Mouse (Mus musculus) limb, embryonic 11.5 days (tissue): ENCODE data around the gene Ifnz. TPM values are rescaled to one million over a fixed set of nuclear protein-coding genes. Genes with fewer than 3 reads are reported as not detected.
"Not testable (repeated sequence)": the region's sequence is repeated elsewhere in the genome, so short reads cannot be mapped to it uniquely, and the experiment has no call there.

Source experiments
- ATAC-seq: fragments of 200-750 bp; cut with Nextera tagmentation; 2 replicates; pipeline ENCODE4 v1.8.0; 2017; ENCODE audit warnings: low read depth; ENCODE audit not compliant: insufficient number of reproducible peaks, low FRiP score, low TSS enrichment
- DNase-seq: peaks from one replicate; pipeline ENCODE4 v3.0.0-alpha.2; 2015; ENCODE audit warnings: low spot score
- H3K27ac ChIP-seq: fragments of 300-500 bp; sonication (generic); replicated peaks from 2 replicates; pipeline ENCODE4 v1.5.1; 2014; ENCODE audit warnings: low read depth, mild to moderate bottlenecking, low read length
- H3K27me3 ChIP-seq: fragments of 300-500 bp; sonication (generic); 2 replicates; pipeline ENCODE4 v1.6.1; 2014; ENCODE audit warnings: mild to moderate bottlenecking, low read length, mixed read lengths; ENCODE audit not compliant: control insufficient read depth, insufficient read depth
- H3K36me3 ChIP-seq: fragments of 300-500 bp; sonication (generic); 2 replicates; pipeline ENCODE4 v1.6.1; 2014; ENCODE audit warnings: mild to moderate bottlenecking, low read length, moderate library complexity, mixed read lengths; ENCODE audit not compliant: control insufficient read depth, insufficient read depth
- H3K4me1 ChIP-seq: fragments of 300-500 bp; sonication (generic); 2 replicates; pipeline ENCODE4 v1.6.1; 2014; ENCODE audit warnings: low read length, mixed read lengths; ENCODE audit not compliant: control insufficient read depth, insufficient read depth
- H3K4me2 ChIP-seq: fragments of 300-500 bp; sonication (generic); 2 replicates; pipeline ENCODE4 v1.6.1; 2014; ENCODE audit warnings: low read depth, mild to moderate bottlenecking, moderate library complexity; ENCODE audit not compliant: severe bottlenecking
- H3K4me3 ChIP-seq: fragments of 300-500 bp; sonication (generic); 2 replicates; pipeline ENCODE4 v1.5.1; 2014; ENCODE audit warnings: low read depth, low read length
- H3K9ac ChIP-seq: fragments of 300-500 bp; sonication (generic); 2 replicates; pipeline ENCODE4 v1.6.1; 2014; ENCODE audit warnings: mild to moderate bottlenecking, low read length
- H3K9me3 ChIP-seq: fragments of 300-500 bp; sonication (generic); 2 replicates; pipeline ENCODE4 v1.6.1; 2016; ENCODE audit warnings: low read length; ENCODE audit not compliant: control insufficient read depth
- WGBS: fragments of 180-500 bp; shearing (Covaris S2); extraction: QIAGEN DNeasy Blood & Tissue Kit; methylation state at CpG from one replicate; pipeline ENCODE4 v1.1.7; 2014; 5-methylcytosine and 5-hydroxymethylcytosine counted together
- polyA plus RNA-seq: library from polyadenylated mRNA; unstranded; fragments of >200 nt; fragmentation: Nextera tagmentation; extraction: Ambion mirVana; gene quantifications from 2 replicates; pipeline ENCODE4 v1.2.1, GENCODE M21; 2014

The Ifnz gene
- polyA plus RNA-seq, 1 experiment from 2014 or later, result not detected

DNA sequence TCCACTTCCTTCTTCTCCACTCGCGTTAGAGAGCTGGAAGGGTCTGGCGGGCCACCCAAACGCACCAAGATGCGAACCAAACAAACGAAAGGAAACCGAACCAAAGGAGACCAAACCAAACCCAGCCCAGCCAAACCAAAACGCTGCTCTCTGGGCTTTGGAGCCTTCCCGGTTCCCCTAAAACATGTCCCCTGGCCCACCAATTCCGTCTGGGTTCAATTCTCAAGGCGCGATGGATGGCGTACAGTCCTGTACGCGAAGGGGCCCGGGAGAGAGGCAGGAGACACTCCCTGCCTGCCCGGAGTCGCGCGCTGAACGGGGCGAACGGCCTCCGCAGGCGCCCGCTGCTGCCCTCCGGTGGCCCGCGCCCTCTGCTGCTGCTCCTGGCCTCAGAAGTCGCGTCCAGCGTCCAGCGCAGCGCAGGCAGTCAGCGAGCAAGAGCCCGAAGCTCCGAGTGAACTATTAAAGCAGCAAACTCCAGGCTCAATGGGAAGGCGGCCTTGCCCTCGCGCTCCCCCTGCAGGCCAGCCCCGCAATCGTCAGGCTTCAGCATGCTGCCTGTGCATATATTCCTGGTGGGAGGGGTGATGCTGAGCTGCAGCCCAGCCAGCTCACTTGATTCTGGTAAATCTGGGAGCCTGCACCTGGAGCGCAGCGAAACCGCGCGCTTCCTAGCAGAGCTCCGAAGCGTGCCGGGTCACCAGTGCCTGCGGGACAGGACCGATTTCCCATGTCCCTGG lies 12.2 kb downstream of the Ifnz start, which contains the start of gene Gm13275:
Gm13275 (plus strand) TSS at position 552 of the 740 bp plus-strand sequence.
- H3K27me3 ChIP-seq, H3K9me3 ChIP-seq, H3K36me3 ChIP-seq, H3K4me3 ChIP-seq, H3K4me2 ChIP-seq, ATAC-seq, DNase-seq, H3K27ac ChIP-seq, H3K4me1 ChIP-seq, H3K9ac ChIP-seq: not testable (repeated sequence)
- WGBS, result 0% methylated on average over 6 of the region's 52 CpGs

DNA sequence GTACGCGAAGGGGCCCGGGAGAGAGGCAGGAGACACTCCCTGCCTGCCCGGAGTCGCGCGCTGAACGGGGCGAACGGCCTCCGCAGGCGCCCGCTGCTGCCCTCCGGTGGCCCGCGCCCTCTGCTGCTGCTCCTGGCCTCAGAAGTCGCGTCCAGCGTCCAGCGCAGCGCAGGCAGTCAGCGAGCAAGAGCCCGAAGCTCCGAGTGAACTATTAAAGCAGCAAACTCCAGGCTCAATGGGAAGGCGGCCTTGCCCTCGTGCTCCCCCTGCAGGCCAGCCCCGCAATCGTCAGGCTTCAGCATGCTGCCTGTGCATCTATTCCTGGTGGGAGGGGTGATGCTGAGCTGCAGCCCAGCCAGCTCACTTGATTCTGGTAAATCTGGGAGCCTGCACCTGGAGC lies 15.2 kb downstream of the Ifnz start, which contains the start of gene Gm13279:
Gm13279 (plus strand) TSS at position 301 of the 400 bp plus-strand sequence.
- H3K9ac ChIP-seq, H3K4me2 ChIP-seq, H3K36me3 ChIP-seq, H3K4me1 ChIP-seq, H3K27me3 ChIP-seq, H3K4me3 ChIP-seq, H3K9me3 ChIP-seq, DNase-seq, H3K27ac ChIP-seq, ATAC-seq: not testable (repeated sequence)
- no CpG with 5 or more reads among the region's 28 CpGs for WGBS

GRCm38 (mm10) chr4:88799365-88799764 lies 17.4 kb downstream of the Ifnz start, which contains the start of gene Gm13285:
Gm13285 (plus strand) TSS chr4:88799665.
- not testable (repeated sequence) for H3K27ac ChIP-seq, H3K4me2 ChIP-seq, H3K27me3 ChIP-seq, ATAC-seq, H3K36me3 ChIP-seq, H3K4me1 ChIP-seq, DNase-seq, H3K9ac ChIP-seq, H3K9me3 ChIP-seq, H3K4me3 ChIP-seq
- 21% methylated on average over 3 of the region's 7 CpGs for WGBS

DNA sequence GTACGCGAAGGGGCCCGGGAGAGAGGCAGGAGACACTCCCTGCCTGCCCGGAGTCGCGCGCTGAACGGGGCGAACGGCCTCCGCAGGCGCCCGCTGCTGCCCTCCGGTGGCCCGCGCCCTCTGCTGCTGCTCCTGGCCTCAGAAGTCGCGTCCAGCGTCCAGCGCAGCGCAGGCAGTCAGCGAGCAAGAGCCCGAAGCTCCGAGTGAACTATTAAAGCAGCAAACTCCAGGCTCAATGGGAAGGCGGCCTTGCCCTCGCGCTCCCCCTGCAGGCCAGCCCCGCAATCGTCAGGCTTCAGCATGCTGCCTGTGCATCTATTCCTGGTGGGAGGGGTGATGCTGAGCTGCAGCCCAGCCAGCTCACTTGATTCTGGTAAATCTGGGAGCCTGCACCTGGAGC lies 21.0 kb downstream of the Ifnz start, which contains the start of gene Gm13287:
Gm13287 (plus strand) TSS at position 301 of the 400 bp plus-strand sequence.
- not testable (repeated sequence) for ATAC-seq, H3K36me3 ChIP-seq, H3K27me3 ChIP-seq, H3K9me3 ChIP-seq, H3K27ac ChIP-seq, H3K4me1 ChIP-seq, H3K9ac ChIP-seq, DNase-seq, H3K4me3 ChIP-seq, H3K4me2 ChIP-seq
- no CpG with 5 or more reads among the region's 29 CpGs for WGBS

- H3K36me3 ChIP-seq, H3K27ac ChIP-seq, ATAC-seq, H3K4me2 ChIP-seq, DNase-seq, H3K9me3 ChIP-seq, H3K27me3 ChIP-seq, H3K4me3 ChIP-seq, H3K4me1 ChIP-seq, H3K9ac ChIP-seq: not testable (repeated sequence)
- no CpG with 5 or more reads among the region's 8 CpGs for WGBS
Measured at GRCm38 (mm10) chr4:88805231-88805630, 23.3 kb downstream of the Ifnz start, which contains the start of gene Gm13288. Gm13288 (plus strand) TSS chr4:88805531.

DNA sequence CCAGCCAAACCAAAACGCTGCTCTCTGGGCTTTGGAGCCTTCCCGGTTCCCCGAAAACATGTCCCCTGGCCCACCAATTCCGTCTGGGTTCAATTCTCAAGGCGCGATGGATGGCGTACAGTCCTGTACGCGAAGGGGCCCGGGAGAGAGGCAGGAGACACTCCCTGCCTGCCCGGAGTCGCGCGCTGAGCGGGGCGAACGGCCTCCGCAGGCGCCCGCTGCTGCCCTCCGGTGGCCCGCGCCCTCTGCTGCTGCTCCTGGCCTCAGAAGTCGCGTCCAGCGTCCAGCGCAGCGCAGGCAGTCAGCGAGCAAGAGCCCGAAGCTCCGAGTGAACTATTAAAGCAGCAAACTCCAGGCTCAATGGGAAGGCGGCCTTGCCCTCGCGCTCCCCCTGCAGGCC lies 23.8 kb downstream of the Ifnz start:
- WGBS, result no CpG with 5 or more reads among the region's 34 CpGs

GRCm38 (mm10) chr4:88815928-88816327 lies 34.0 kb downstream of the Ifnz start, which contains the start of gene Ifna7:
Ifna7 (plus strand) TSS chr4:88816228.
- H3K4me2 ChIP-seq, result no peak within 1 kb of the TSS
- 64% methylated on average over 3 of the region's 3 CpGs for WGBS
- H3K9ac ChIP-seq, result no peak within 1 kb of the TSS
- no peak within 1 kb of the TSS for H3K27ac ChIP-seq
- H3K4me1 ChIP-seq, result no peaks in the 10 kb centered on the region
- H3K9me3 ChIP-seq, result no peaks in the 10 kb centered on the region
- no peaks in the 10 kb centered on the region for H3K36me3 ChIP-seq
- ATAC-seq (no peak), DNase-seq (no peak)
- H3K4me3 ChIP-seq, result no peak within 1 kb of the TSS
- H3K27me3 ChIP-seq, result no peaks in the 10 kb centered on the region

More for the DNA sequence above, 23.8 kb downstream of the Ifnz start:
- H3K9ac ChIP-seq, H3K4me1 ChIP-seq, ATAC-seq, H3K27ac ChIP-seq, DNase-seq, H3K27me3 ChIP-seq, H3K4me3 ChIP-seq, H3K4me2 ChIP-seq, H3K36me3 ChIP-seq, H3K9me3 ChIP-seq: not testable (repeated sequence)

- Histone ChIP-seq H3K36me3 (no peaks in the 10 kb centered on the region), H3K27me3 (no peaks in the 10 kb centered on the region), H3K4me3 (no peak within 1 kb of the TSS), H3K27ac (no peak within 1 kb of the TSS), H3K9ac (no peak within 1 kb of the TSS), H3K4me2 (no peak within 1 kb of the TSS), H3K4me1 (no peaks in the 10 kb centered on the region), H3K9me3 (no peaks in the 10 kb centered on the region)
- ATAC-seq (no peak), DNase-seq (no peak)
- 74% methylated on average over 1 of the region's 1 CpGs for WGBS
Measured at GRCm38 (mm10) chr4:88819659-88820058, 37.7 kb downstream of the Ifnz start, which contains the start of gene Ifna11. Ifna11 (plus strand) TSS chr4:88819959.
